Mouse (Mus musculus) MEL (cell line): ENCODE results near the gene Fam114a1. TPM values are rescaled to one million over a fixed set of nuclear protein-coding genes. Genes with fewer than 3 reads are reported as not detected.

Experiments
- DNase-seq: peaks from one replicate; pipeline ENCODE4 v3.0.0; 2011; ENCODE audit warnings: low read depth, low spot score
- H3K27ac ChIP-seq: 2 replicates; pipeline ENCODE4 v1.5.1; 2012; ENCODE audit warnings: low read depth, mild to moderate bottlenecking, control low read depth, low read length, moderate library complexity; ENCODE audit not compliant: control insufficient read depth
- H3K27me3 ChIP-seq, 2 experiments: fragments of 150-350 bp in 1 of 2; sonication (generic) in 1 of 2; 2 replicates each; pipeline ENCODE4 v1.6.1; 2012; ENCODE audit warnings: low read length in 2 of 2, mild to moderate bottlenecking in 2 of 2, improper control_type of control experiment in 1 of 2, moderate library complexity in 1 of 2; ENCODE audit not compliant: insufficient read depth in 2 of 2, control insufficient read depth in 1 of 2
- H3K36me3 ChIP-seq, 2 experiments: 2 replicates each; pipeline ENCODE4 v1.6.1; 2012 to 2014; ENCODE audit warnings: low read length in 2 of 2, improper control_type of control experiment in 1 of 2, inconsistent platforms in 1 of 2, mild to moderate bottlenecking in 1 of 2; ENCODE audit not compliant: insufficient read depth in 2 of 2, control insufficient read depth in 1 of 2
- H3K4me1 ChIP-seq, 2 experiments: fragments of 150-350 bp in 1 of 2; sonication (generic) in 1 of 2; 2 replicates each; pipeline ENCODE4 v1.6.1; 2012; ENCODE audit warnings: low read length in 2 of 2, improper control_type of control experiment in 1 of 2, mild to moderate bottlenecking in 1 of 2; ENCODE audit not compliant: insufficient read depth in 2 of 2, control insufficient read depth in 1 of 2
- H3K4me3 ChIP-seq, 2 experiments: fragments of 150-350 bp in 1 of 2; sonication (generic) in 1 of 2; 2 replicates each; pipeline ENCODE4 v1.5.1; 2012; ENCODE audit warnings: low read depth in 2 of 2, low read length in 2 of 2, mild to moderate bottlenecking in 2 of 2, moderate library complexity in 2 of 2, control low read depth in 1 of 2, improper control_type of control experiment in 1 of 2; ENCODE audit not compliant: control insufficient read depth in 1 of 2, insufficient read depth in 1 of 2
- H3K79me2 ChIP-seq: 2 replicates; pipeline ENCODE4 v1.6.1; 2012; ENCODE audit warnings: mild to moderate bottlenecking, low read length, moderate library complexity; ENCODE audit not compliant: control insufficient read depth, poor library complexity, insufficient read depth
- H3K9ac ChIP-seq: 2 replicates; pipeline ENCODE4 v1.6.1; 2012; ENCODE audit warnings: low read depth, mild to moderate bottlenecking, control low read depth, low read length, moderate library complexity; ENCODE audit not compliant: control insufficient read depth, poor library complexity, severe bottlenecking
- H3K9me3 ChIP-seq: fragments of 150-350 bp; sonication (generic); replicated peaks from 2 replicates; pipeline ENCODE4 v1.6.1; 2012; ENCODE audit warnings: mild to moderate bottlenecking, low read length, improper control_type of control experiment, moderate library complexity; ENCODE audit not compliant: insufficient read depth
- CHD1 ChIP-seq: IDR thresholded peaks from 2 replicates; pipeline ENCODE4 v1.6.1; 2012; ENCODE audit warnings: low read depth, mild to moderate bottlenecking, inconsistent platforms, low read length, improper control_type of control experiment
- CHD2 ChIP-seq: IDR thresholded peaks from 2 replicates; pipeline ENCODE4 v1.6.1; 2011; ENCODE audit warnings: low read length, improper control_type of control experiment
- CTCF ChIP-seq, 3 experiments: IDR thresholded peaks in 2 of 3; conservative IDR thresholded peaks in 1 of 3; 2 replicates each; pipeline ENCODE4 v1.5.1; 2011 to 2012; ENCODE audit warnings: low read length in 3 of 3, low read depth in 2 of 3, mild to moderate bottlenecking in 2 of 3, improper control_type of control experiment in 1 of 3, inconsistent platforms in 1 of 3, mixed read lengths in 1 of 3, moderate library complexity in 1 of 3; ENCODE audit not compliant: control insufficient read depth in 1 of 3, insufficient read depth in 1 of 3, poor library complexity in 1 of 3, severe bottlenecking in 1 of 3
- E2F4 ChIP-seq: IDR thresholded peaks from 2 replicates; pipeline ENCODE4 v1.6.1; 2011; ENCODE audit warnings: low read depth, low read length, improper control_type of control experiment, borderline replicate concordance
- GABPA ChIP-seq: IDR thresholded peaks from 2 replicates; pipeline ENCODE4 v1.6.1; 2012; ENCODE audit warnings: low read depth, mild to moderate bottlenecking, inconsistent platforms, low read length, improper control_type of control experiment, moderate library complexity
- GATA1 ChIP-seq: IDR thresholded peaks from 2 replicates; pipeline ENCODE4 v1.6.1; 2011; ENCODE audit warnings: low read depth, low read length, improper control_type of control experiment
- HCFC1 ChIP-seq: IDR thresholded peaks from 2 replicates; pipeline ENCODE4 v1.6.1; 2012; ENCODE audit warnings: low read depth, mild to moderate bottlenecking, inconsistent platforms, low read length, improper control_type of control experiment, moderate library complexity
- KAT2A ChIP-seq: conservative IDR thresholded peaks from 2 replicates; pipeline ENCODE4 v1.6.1; 2012; ENCODE audit warnings: low read depth, low read length, improper control_type of control experiment, inconsistent platforms
- MAX ChIP-seq: IDR thresholded peaks from 2 replicates; pipeline ENCODE4 v1.6.1; 2011; ENCODE audit warnings: low read length, improper control_type of control experiment
- MXI1 ChIP-seq: IDR thresholded peaks from 2 replicates; pipeline ENCODE4 v1.6.1; 2011; ENCODE audit warnings: mild to moderate bottlenecking, low read depth, low read length, improper control_type of control experiment
- MYB ChIP-seq: IDR thresholded peaks from 2 replicates; pipeline ENCODE4 v1.6.1; 2011; ENCODE audit warnings: mild to moderate bottlenecking, low read depth, low read length, improper control_type of control experiment
- MYC ChIP-seq: IDR thresholded peaks from 2 replicates; pipeline ENCODE4 v1.6.1; 2011; ENCODE audit warnings: low read depth, mild to moderate bottlenecking, low read length, improper control_type of control experiment, moderate library complexity
- POLR2A ChIP-seq, 2 experiments: IDR thresholded peaks; 2 replicates each; pipeline ENCODE4 v1.6.1; 2011 to 2012; ENCODE audit warnings: low read length in 2 of 2, mild to moderate bottlenecking in 2 of 2, control low read depth in 1 of 2, improper control_type of control experiment in 1 of 2, low read depth in 1 of 2, moderate library complexity in 1 of 2; ENCODE audit not compliant: control insufficient read depth in 1 of 2, insufficient read depth in 1 of 2, poor library complexity in 1 of 2
- POLR2AphosphoS2 ChIP-seq: IDR thresholded peaks from 2 replicates; pipeline ENCODE4 v1.6.1; 2011; ENCODE audit warnings: low read length, improper control_type of control experiment
- RAD21 ChIP-seq: IDR thresholded peaks from 2 replicates; pipeline ENCODE4 v1.6.1; 2011; ENCODE audit warnings: mild to moderate bottlenecking, low read depth, low read length, improper control_type of control experiment
- SIN3A ChIP-seq: IDR thresholded peaks from 2 replicates; pipeline ENCODE4 v1.6.1; 2012; ENCODE audit warnings: low read length, improper control_type of control experiment, inconsistent platforms
- SMC3 ChIP-seq: IDR thresholded peaks from 2 replicates; pipeline ENCODE4 v1.6.1; 2011; ENCODE audit warnings: low read depth, low read length, improper control_type of control experiment
- TAL1 ChIP-seq: IDR thresholded peaks from 2 replicates; pipeline ENCODE4 v1.6.1; 2012; ENCODE audit warnings: mild to moderate bottlenecking, inconsistent platforms, low read length, moderate library complexity, mixed read lengths
- USF1 ChIP-seq: IDR thresholded peaks from 2 replicates; pipeline ENCODE4 v1.6.1; 2014; ENCODE audit warnings: low read depth, mild to moderate bottlenecking, inconsistent platforms, low read length, improper control_type of control experiment, moderate library complexity
- ZC3H11A ChIP-seq: IDR thresholded peaks from 2 replicates; pipeline ENCODE4 v1.6.1; 2012; ENCODE audit warnings: low read depth, mild to moderate bottlenecking, inconsistent platforms, low read length, improper control_type of control experiment
- polyA plus RNA-seq, 2 experiments: library from polyadenylated mRNA; stranded (reverse) in 1 of 2; unstranded in 1 of 2; fragments of >175 nt in 1 of 2; fragments of >200 nt in 1 of 2; gene quantifications; 2 replicates each; pipeline versions ENCODE4 v1.2.1 to v1.2.4; 2012; ENCODE audit warnings: low replicate concordance in 2 of 2, low read depth in 1 of 2; ENCODE audit not compliant: insufficient read length in 2 of 2, insufficient read depth in 1 of 2, missing spikeins in 1 of 2
- total RNA-seq: library from RNA; depleted of rRNA; stranded (reverse); fragments of 300-350 nt; gene quantifications from 2 replicates; pipeline ENCODE4 v1.2.3, GENCODE M21; 2012

Fam114a1 gene
- total and polyA plus RNA-seq, 3 experiments: 0.08 TPM; not detected in 2

DNA sequence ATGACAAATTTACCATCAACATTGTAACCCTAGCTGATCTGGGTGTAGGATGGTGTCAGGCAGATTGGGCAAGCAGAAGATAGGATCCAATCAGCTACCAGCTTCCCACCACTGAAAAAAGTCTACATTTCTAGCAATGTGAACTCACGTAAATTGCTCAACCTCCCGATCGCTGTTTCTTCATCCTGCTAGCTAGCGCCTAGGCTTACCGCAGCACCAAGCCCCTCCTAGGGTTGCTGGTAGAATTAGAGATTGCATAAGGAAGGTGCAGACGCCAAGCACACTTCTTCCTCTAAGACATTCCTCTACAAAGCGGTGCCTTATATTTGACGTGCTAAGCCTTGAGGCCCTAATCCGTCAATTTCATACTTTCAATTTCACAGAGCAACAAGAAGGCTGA lies 68.4 kb downstream of the Fam114a1 start:
- no peaks in the 10 kb centered on the region for H3K4me1 ChIP-seq
- H3K9me3 ChIP-seq: no peaks in the 10 kb centered on the region
- no peak for TF ChIP-seq ZC3H11A
- no peak for TF ChIP-seq MXI1
- no peak for TF ChIP-seq SMC3
- H3K9ac ChIP-seq: no peak overlapping the region
- no peak overlapping the region for H3K27ac ChIP-seq
- no peaks in the 10 kb centered on the region for H3K36me3 ChIP-seq
- DNase-seq: no peak
- H3K4me3 ChIP-seq: no peak overlapping the region
- H3K27me3 ChIP-seq: no peaks in the 10 kb centered on the region
- H3K79me2 ChIP-seq: no peaks in the 10 kb centered on the region

DNA sequence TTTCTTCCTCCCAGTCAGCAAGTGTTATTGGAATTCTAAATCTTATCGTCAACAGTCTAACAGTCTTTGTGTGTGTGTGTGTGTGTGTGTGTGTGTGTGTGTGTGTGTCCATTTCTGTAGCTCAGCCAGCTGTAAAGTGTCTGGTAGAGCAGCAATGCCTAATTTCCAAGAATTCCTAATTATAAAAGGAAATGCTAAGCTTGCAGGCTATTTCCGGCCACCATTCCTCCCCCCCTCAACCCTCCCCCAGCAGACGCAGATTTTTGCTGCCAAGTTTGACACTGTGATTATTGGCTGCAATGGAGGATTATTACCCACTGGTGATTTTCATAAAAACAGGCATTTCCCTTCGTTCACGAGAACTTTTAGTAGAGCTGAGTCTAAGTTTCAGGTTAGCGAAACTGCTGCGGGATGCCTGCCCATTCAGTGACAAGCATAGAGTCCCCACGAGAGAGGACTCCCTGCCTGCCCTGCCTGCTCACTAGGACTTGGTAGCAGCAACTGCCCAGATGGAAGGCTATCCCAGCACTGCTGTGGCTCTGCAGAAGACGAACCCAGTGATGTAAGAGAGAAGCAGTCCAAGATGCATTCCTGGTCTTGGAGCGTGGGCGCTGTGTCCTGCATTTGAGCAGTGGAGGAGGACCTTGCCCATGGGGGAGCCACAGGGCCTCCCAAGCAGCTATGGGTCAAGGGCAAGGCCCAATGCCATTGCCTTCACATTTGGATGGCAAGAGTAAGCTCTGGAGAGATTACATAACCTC lies 69.1 kb downstream of the Fam114a1 start:
- H3K36me3 ChIP-seq: no peaks in the 10 kb centered on the region
- no peaks in the 10 kb centered on the region for H3K9me3 ChIP-seq
- no peaks in the 10 kb centered on the region for H3K4me1 ChIP-seq
- no peaks in the 10 kb centered on the region for H3K27me3 ChIP-seq
- H3K9ac ChIP-seq: no peak overlapping the region
- TF ChIP-seq CHD2: no peak
- no peak for TF ChIP-seq POLR2AphosphoS2
- no peak for TF ChIP-seq MYB
- TF ChIP-seq E2F4: no peak
- TF ChIP-seq CHD1: no peak
- H3K79me2 ChIP-seq: no peaks in the 10 kb centered on the region
- DNase-seq: no peak
- H3K4me3 ChIP-seq: no peak overlapping the region
- no peak overlapping the region for H3K27ac ChIP-seq

DNA sequence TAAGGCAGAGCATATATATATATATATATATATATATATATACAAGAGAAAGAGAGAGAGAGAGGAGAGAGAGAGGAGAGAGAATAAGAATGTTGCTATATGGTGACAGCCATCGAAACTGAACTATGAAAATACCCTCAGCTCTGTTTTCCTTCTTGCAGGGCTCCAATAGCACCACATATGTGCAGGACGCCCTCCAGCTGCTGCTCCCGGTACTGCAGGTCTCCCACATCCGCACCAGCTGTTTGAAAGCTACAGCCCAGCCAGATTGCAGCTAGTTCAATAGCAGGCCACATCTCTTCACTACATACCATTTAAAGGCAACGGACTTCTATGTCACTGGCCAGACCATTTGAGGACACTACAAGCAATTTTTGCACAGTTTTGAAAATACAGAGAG lies 70.6 kb downstream of the Fam114a1 start:
- Histone ChIP-seq H3K9me3 (no peaks in the 10 kb centered on the region), H3K4me1 (no peaks in the 10 kb centered on the region), H3K9ac (no peak overlapping the region), H3K36me3 (no peaks in the 10 kb centered on the region), H3K27me3 (no peaks in the 10 kb centered on the region), H3K27ac (no peak overlapping the region)
- DNase-seq: peak; percentile 12
- TF ChIP-seq POLR2A (IDR thresholded peaks at IDR 0.05; ENCODE audit: control insufficient read depth in 1 of 2, insufficient read depth in 1 of 2, low read depth in 1 of 2, low read length in 2 of 2, poor library complexity in 1 of 2) (no peak), USF1 (no peak), GABPA (no peak), E2F4 (no peak), CHD2 (no peak), RAD21 (peak; percentile 20), KAT2A (no peak), MAX (no peak), TAL1 (no peak), MYC (no peak), POLR2AphosphoS2 (no peak), CTCF (IDR thresholded peaks at IDR 0.05 in 2 of 3, conservative IDR thresholded peaks at IDR 0.05 in 1 of 3; ENCODE audit: control insufficient read depth in 1 of 3, insufficient read depth in 1 of 3, low read depth in 2 of 3, low read length in 3 of 3, poor library complexity in 1 of 3, severe bottlenecking in 1 of 3) (peak; percentile 35 to 49 (median 35)), GATA1 (no peak), SIN3A (no peak), HCFC1 (no peak)
- TF ChIP-seq, all 39 proteins: peak for 2
- Histone ChIP-seq H3K79me2 (no peaks in the 10 kb centered on the region), H3K4me3 (no peak overlapping the region)
